Mouse (Mus musculus): Measurements from ENCODE around the gene Pdia6. TPM values are rescaled to one million over a fixed set of nuclear protein-coding genes. Genes with fewer than 3 reads are reported as not detected.
A peak's percentile ranks its signal among the peaks of the same experiment; 100 is the strongest.

Gene Pdia6
- 55.2 and 76.8 TPM in 2 replicates for polyA plus RNA-seq (2012; rRNA removed)

GRCm38 (mm10) chr12:17265971-17266672 is at the start of gene Pdia6:
Pdia6 (plus strand) TSS chr12:17266545.
- peak within 1 kb of the TSS; percentile 80 for H3K4me3 ChIP-seq (replicated peaks; ENCODE audit: extremely low read depth, low read depth, low read length)
- peak; percentile 88 for DNase-seq
- TF ChIP-seq POLR2A (IDR thresholded peaks at IDR 0.05; ENCODE audit: borderline replicate concordance, extremely low read depth, low read depth, low read length) (peak; percentile 84; the same call in 1 of the 2 replicates), CTCF (IDR thresholded peaks at IDR 0.05; ENCODE audit: insufficient read depth, low read length) (no peak)
- under 1% methylated on average over 45 of the region's 48 CpGs for WGBS
- H3K4me1 ChIP-seq (ENCODE audit: control insufficient read depth, insufficient read depth, low read length): peaks cover 6% of the 10 kb centered on the region; the same call in 1 of the 2 replicates

- Histone ChIP-seq H3K4me1 (ENCODE audit: control insufficient read depth, insufficient read depth, low read length) (no peaks in the 10 kb centered on the region), H3K4me3 (replicated peaks; ENCODE audit: extremely low read depth, low read depth, low read length) (no peak overlapping the region)
- TF ChIP-seq CTCF (IDR thresholded peaks at IDR 0.05; ENCODE audit: insufficient read depth, low read length) (no peak), POLR2A (IDR thresholded peaks at IDR 0.05; ENCODE audit: borderline replicate concordance, extremely low read depth, low read depth, low read length) (no peak)
- DNase-seq: no peak
- WGBS: 53% methylated on average over 8 of the region's 8 CpGs
Measured at GRCm38 (mm10) chr12:17218390-17218789, 48.0 kb upstream of the Pdia6 start.

GRCm38 (mm10) chr12:17219107-17219506 is 47.2 kb upstream of the Pdia6 start:
- no peak overlapping the region for H3K4me3 ChIP-seq (replicated peaks; ENCODE audit: extremely low read depth, low read depth, low read length)
- WGBS: 36% methylated on average over 4 of the region's 4 CpGs
- no peak for TF ChIP-seq CTCF (IDR thresholded peaks at IDR 0.05; ENCODE audit: insufficient read depth, low read length)
- TF ChIP-seq POLR2A (IDR thresholded peaks at IDR 0.05; ENCODE audit: borderline replicate concordance, extremely low read depth, low read depth, low read length): no peak
- H3K4me1 ChIP-seq (ENCODE audit: control insufficient read depth, insufficient read depth, low read length): no peaks in the 10 kb centered on the region
- no peak for DNase-seq

- 53% methylated on average over 5 of the region's 5 CpGs for WGBS
- H3K4me3 ChIP-seq (replicated peaks; ENCODE audit: extremely low read depth, low read depth, low read length): no peak overlapping the region
- H3K4me1 ChIP-seq (ENCODE audit: control insufficient read depth, insufficient read depth, low read length): no peaks in the 10 kb centered on the region
- no peak for TF ChIP-seq POLR2A (IDR thresholded peaks at IDR 0.05; ENCODE audit: borderline replicate concordance, extremely low read depth, low read depth, low read length)
- no peak for TF ChIP-seq CTCF (IDR thresholded peaks at IDR 0.05; ENCODE audit: insufficient read depth, low read length)
- no peak for DNase-seq
Measured at GRCm38 (mm10) chr12:17220631-17221030, 45.7 kb upstream of the Pdia6 start.

- DNase-seq: peak; percentile 7
- 44% methylated on average over 5 of the region's 5 CpGs for WGBS
- TF ChIP-seq CTCF (IDR thresholded peaks at IDR 0.05; ENCODE audit: insufficient read depth, low read length) (peak; percentile 63), POLR2A (IDR thresholded peaks at IDR 0.05; ENCODE audit: borderline replicate concordance, extremely low read depth, low read depth, low read length) (no peak)
- no peaks in the 10 kb centered on the region for H3K4me1 ChIP-seq (ENCODE audit: control insufficient read depth, insufficient read depth, low read length)
- H3K4me3 ChIP-seq (replicated peaks; ENCODE audit: extremely low read depth, low read depth, low read length): no peak overlapping the region
Measured at GRCm38 (mm10) chr12:17221891-17222428, 44.4 kb upstream of the Pdia6 start.

- 60% methylated on average over 3 of the region's 3 CpGs for WGBS
- Histone ChIP-seq H3K4me1 (ENCODE audit: control insufficient read depth, insufficient read depth, low read length) (no peaks in the 10 kb centered on the region), H3K4me3 (replicated peaks; ENCODE audit: extremely low read depth, low read depth, low read length) (no peak overlapping the region)
- no peak for TF ChIP-seq POLR2A (IDR thresholded peaks at IDR 0.05; ENCODE audit: borderline replicate concordance, extremely low read depth, low read depth, low read length)
- TF ChIP-seq CTCF (IDR thresholded peaks at IDR 0.05; ENCODE audit: insufficient read depth, low read length): no peak
- no peak for DNase-seq
Measured at GRCm38 (mm10) chr12:17223050-17223449, 43.3 kb upstream of the Pdia6 start.

- H3K4me3 ChIP-seq (replicated peaks; ENCODE audit: extremely low read depth, low read depth, low read length): no peak overlapping the region
- DNase-seq: no peak
- 70% methylated on average over 5 of the region's 5 CpGs for WGBS
- no peak for TF ChIP-seq POLR2A (IDR thresholded peaks at IDR 0.05; ENCODE audit: borderline replicate concordance, extremely low read depth, low read depth, low read length)
- no peak for TF ChIP-seq CTCF (IDR thresholded peaks at IDR 0.05; ENCODE audit: insufficient read depth, low read length)
- no peaks in the 10 kb centered on the region for H3K4me1 ChIP-seq (ENCODE audit: control insufficient read depth, insufficient read depth, low read length)
Measured at GRCm38 (mm10) chr12:17225012-17225411, 41.3 kb upstream of the Pdia6 start.

- H3K4me3 ChIP-seq (replicated peaks; ENCODE audit: extremely low read depth, low read depth, low read length): no peak overlapping the region
- no peaks in the 10 kb centered on the region for H3K4me1 ChIP-seq (ENCODE audit: control insufficient read depth, insufficient read depth, low read length)
- TF ChIP-seq POLR2A (IDR thresholded peaks at IDR 0.05; ENCODE audit: borderline replicate concordance, extremely low read depth, low read depth, low read length): no peak
- no peak for TF ChIP-seq CTCF (IDR thresholded peaks at IDR 0.05; ENCODE audit: insufficient read depth, low read length)
- WGBS: 79% methylated on average over 4 of the region's 4 CpGs
- DNase-seq: no peak
Measured at GRCm38 (mm10) chr12:17227903-17228302, 38.4 kb upstream of the Pdia6 start.

- TF ChIP-seq POLR2A (IDR thresholded peaks at IDR 0.05; ENCODE audit: borderline replicate concordance, extremely low read depth, low read depth, low read length): no peak
- TF ChIP-seq CTCF (IDR thresholded peaks at IDR 0.05; ENCODE audit: insufficient read depth, low read length): no peak
- Histone ChIP-seq H3K4me3 (replicated peaks; ENCODE audit: extremely low read depth, low read depth, low read length) (no peak overlapping the region), H3K4me1 (ENCODE audit: control insufficient read depth, insufficient read depth, low read length) (no peaks in the 10 kb centered on the region)
- 58% methylated on average over 5 of the region's 5 CpGs for WGBS
- DNase-seq: no peak
Measured at GRCm38 (mm10) chr12:17230581-17230980, 35.8 kb upstream of the Pdia6 start.

GRCm38 (mm10) chr12:17231513-17231912 is 34.8 kb upstream of the Pdia6 start:
- WGBS: 85% methylated on average over 14 of the region's 14 CpGs
- no peak for DNase-seq
- TF ChIP-seq CTCF (IDR thresholded peaks at IDR 0.05; ENCODE audit: insufficient read depth, low read length) (no peak), POLR2A (IDR thresholded peaks at IDR 0.05; ENCODE audit: borderline replicate concordance, extremely low read depth, low read depth, low read length) (no peak)

More at GRCm38 (mm10) chr12:17231513-17231912, 34.8 kb upstream of the Pdia6 start:
- Histone ChIP-seq H3K4me3 (replicated peaks; ENCODE audit: extremely low read depth, low read depth, low read length) (no peak overlapping the region), H3K4me1 (ENCODE audit: control insufficient read depth, insufficient read depth, low read length) (no peaks in the 10 kb centered on the region)

Measured in lung, adult 2 months (tissue).